Mouse (Mus musculus): Measurements from ENCODE around the gene Skil. TPM values are rescaled to one million over a fixed set of nuclear protein-coding genes. Genes with fewer than 3 reads are reported as not detected.

The Skil gene
- polyA plus RNA-seq (2014; fragmentation: Nextera tagmentation; extraction: Ambion mirVana) = 14.2 and 16.6 TPM in 2 replicates

GRCm38 (mm10) chr3:31094531-31095178, at the start of gene Skil:
TSS of gene Skil (plus strand) at chr3:31095058.
- DNase-seq (ENCODE audit: low spot score) = peak; percentile 96
- peak within 1 kb of the TSS; percentile 74 for H3K4me2 ChIP-seq
- peaks cover 25% of the 10 kb centered on the region for H3K4me1 ChIP-seq (replicated peaks; ENCODE audit: control insufficient read depth, insufficient read depth, low read length)
- H3K27ac ChIP-seq (ENCODE audit: low read depth, low read length) = peak within 1 kb of the TSS; percentile 98
- H3K27me3 ChIP-seq (replicated peaks; ENCODE audit: control insufficient read depth, insufficient read depth, low read length) = no peaks in the 10 kb centered on the region
- under 1% methylated on average over 75 of the region's 109 CpGs for WGBS
- H3K4me3 ChIP-seq (ENCODE audit: low read depth, low read length) = peak within 1 kb of the TSS; percentile 92
- peak within 1 kb of the TSS; percentile 92 for H3K9ac ChIP-seq (ENCODE audit: low read depth, low read length)
- no peaks in the 10 kb centered on the region for H3K36me3 ChIP-seq (ENCODE audit: control insufficient read depth, insufficient read depth, low read length)
- peak; percentile 93 for ATAC-seq (replicated peaks; ENCODE audit: low FRiP score)
- no peaks in the 10 kb centered on the region for H3K9me3 ChIP-seq (ENCODE audit: control insufficient read depth, low read length)

DNA sequence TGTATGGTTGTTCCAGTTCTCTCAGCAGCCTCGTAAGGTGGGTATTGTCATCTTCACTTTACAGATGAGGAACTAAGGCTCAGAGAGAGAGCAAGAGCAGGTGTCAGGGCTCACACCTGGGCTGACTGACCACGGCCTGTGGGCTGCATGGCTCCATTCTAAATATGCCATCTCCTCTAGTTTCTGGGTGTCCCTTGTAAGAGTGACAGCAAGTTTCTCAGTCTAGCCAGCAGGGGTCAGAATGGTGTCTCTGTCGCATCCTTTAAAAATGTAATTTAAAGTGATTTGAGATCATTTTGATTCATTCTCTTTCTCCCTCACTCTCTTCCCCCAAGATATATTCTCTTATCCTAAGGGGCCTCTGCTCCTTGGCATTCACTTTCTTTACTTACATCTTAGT, 47.6 kb upstream of the Skil start:
- no peaks in the 10 kb centered on the region for H3K27me3 ChIP-seq (replicated peaks; ENCODE audit: control insufficient read depth, insufficient read depth, low read length)
- no peak for ATAC-seq (replicated peaks; ENCODE audit: low FRiP score)
- no peaks in the 10 kb centered on the region for H3K4me1 ChIP-seq (replicated peaks; ENCODE audit: control insufficient read depth, insufficient read depth, low read length)
- no peak overlapping the region for H3K4me2 ChIP-seq
- WGBS = 75% methylated on average over 3 of the region's 3 CpGs
- no peak for DNase-seq (ENCODE audit: low spot score)
- H3K9me3 ChIP-seq (ENCODE audit: control insufficient read depth, low read length) = no peaks in the 10 kb centered on the region
- H3K27ac ChIP-seq (ENCODE audit: low read depth, low read length) = no peak overlapping the region
- peaks cover 3% of the 10 kb centered on the region; the same call in 1 of the 2 replicates for H3K36me3 ChIP-seq (ENCODE audit: control insufficient read depth, insufficient read depth, low read length)
- no peak overlapping the region for H3K4me3 ChIP-seq (ENCODE audit: low read depth, low read length)
- H3K9ac ChIP-seq (ENCODE audit: low read depth, low read length) = no peak overlapping the region

DNA sequence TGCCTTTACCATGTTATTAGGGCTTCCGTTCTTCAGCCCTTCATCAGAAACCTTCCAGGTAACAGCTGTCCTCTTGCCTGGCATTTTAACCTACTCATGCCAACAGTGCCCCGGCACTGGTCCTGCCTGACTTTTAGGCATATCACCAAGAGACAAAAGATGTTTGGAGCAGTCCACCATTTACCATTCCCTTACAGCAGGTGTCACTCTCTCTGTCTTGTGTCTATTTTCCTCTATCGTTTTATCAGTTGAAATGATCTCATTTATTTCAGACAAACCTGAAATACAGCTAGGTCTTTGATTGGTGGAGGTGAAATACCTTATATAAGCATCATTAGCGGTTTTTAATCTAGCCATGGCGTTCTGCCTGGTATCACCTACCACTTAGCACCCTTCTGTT, 45.8 kb upstream of the Skil start:
- no peak overlapping the region for H3K27ac ChIP-seq (ENCODE audit: low read depth, low read length)
- H3K27me3 ChIP-seq (replicated peaks; ENCODE audit: control insufficient read depth, insufficient read depth, low read length) = no peaks in the 10 kb centered on the region
- WGBS = 83% methylated on average over 5 of the region's 5 CpGs
- no peak overlapping the region for H3K9ac ChIP-seq (ENCODE audit: low read depth, low read length)
- DNase-seq (ENCODE audit: low spot score) (no peak), ATAC-seq (replicated peaks; ENCODE audit: low FRiP score) (no peak)
- peaks cover 3% of the 10 kb centered on the region; the same call in 1 of the 2 replicates for H3K36me3 ChIP-seq (ENCODE audit: control insufficient read depth, insufficient read depth, low read length)
- no peaks in the 10 kb centered on the region for H3K9me3 ChIP-seq (ENCODE audit: control insufficient read depth, low read length)
- no peaks in the 10 kb centered on the region for H3K4me1 ChIP-seq (replicated peaks; ENCODE audit: control insufficient read depth, insufficient read depth, low read length)
- H3K4me2 ChIP-seq = no peak overlapping the region
- H3K4me3 ChIP-seq (ENCODE audit: low read depth, low read length) = no peak overlapping the region

DNA sequence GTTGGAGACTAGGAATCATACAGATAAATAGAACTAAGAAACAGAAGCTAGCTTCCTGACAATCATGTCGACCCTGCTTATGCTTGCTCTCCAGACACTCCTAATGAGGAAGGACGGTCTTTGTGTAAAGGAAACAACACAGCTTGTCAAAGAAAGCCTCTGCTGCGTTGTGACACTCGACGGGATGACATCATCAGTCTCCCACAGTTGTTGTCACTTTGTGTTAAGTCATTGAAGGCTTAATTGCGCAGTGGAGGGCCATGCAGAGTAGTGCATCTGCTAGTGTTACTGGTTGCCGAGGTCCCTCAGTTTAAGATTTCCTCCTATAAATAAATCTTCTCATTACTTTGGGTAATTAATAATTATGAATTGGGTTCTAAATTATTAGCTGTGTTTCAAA, 44.5 kb upstream of the Skil start:
- Histone ChIP-seq H3K36me3 (ENCODE audit: control insufficient read depth, insufficient read depth, low read length) (peaks cover 3% of the 10 kb centered on the region; the same call in 1 of the 2 replicates), H3K4me3 (ENCODE audit: low read depth, low read length) (no peak overlapping the region), H3K9ac (ENCODE audit: low read depth, low read length) (no peak overlapping the region), H3K27ac (ENCODE audit: low read depth, low read length) (no peak overlapping the region), H3K27me3 (replicated peaks; ENCODE audit: control insufficient read depth, insufficient read depth, low read length) (no peaks in the 10 kb centered on the region), H3K4me1 (replicated peaks; ENCODE audit: control insufficient read depth, insufficient read depth, low read length) (no peaks in the 10 kb centered on the region), H3K4me2 (no peak overlapping the region), H3K9me3 (ENCODE audit: control insufficient read depth, low read length) (no peaks in the 10 kb centered on the region)
- 73% methylated on average over 7 of the region's 7 CpGs for WGBS
- DNase-seq (ENCODE audit: low spot score) (no peak), ATAC-seq (replicated peaks; ENCODE audit: low FRiP score) (no peak)

DNA sequence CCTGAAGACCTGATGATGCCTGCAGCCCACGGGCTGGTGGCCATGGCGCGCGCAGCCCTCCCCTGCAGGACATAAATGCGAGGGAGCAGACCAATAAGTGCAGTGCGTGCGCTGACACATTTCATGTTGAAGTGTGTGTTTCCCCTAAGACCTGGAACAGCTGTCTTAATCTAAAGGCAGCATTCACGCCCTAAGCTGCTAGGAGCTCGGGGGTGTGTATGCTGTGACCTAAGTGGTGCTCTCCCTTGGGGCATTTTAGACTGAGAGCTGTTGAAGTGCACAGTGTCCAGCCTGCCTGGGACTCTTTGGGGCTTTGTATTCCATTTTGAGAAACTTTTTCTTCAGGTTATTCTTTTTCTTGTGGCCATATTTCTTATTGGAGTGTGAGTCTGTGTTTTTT, 43.1 kb upstream of the Skil start:
- DNase-seq (ENCODE audit: low spot score) = no peak
- WGBS = 85% methylated on average over 9 of the region's 9 CpGs
- H3K36me3 ChIP-seq (ENCODE audit: control insufficient read depth, insufficient read depth, low read length) = peaks cover 3% of the 10 kb centered on the region; the same call in 1 of the 2 replicates
- H3K9ac ChIP-seq (ENCODE audit: low read depth, low read length) = no peak overlapping the region
- H3K9me3 ChIP-seq (ENCODE audit: control insufficient read depth, low read length) = no peaks in the 10 kb centered on the region
- H3K4me2 ChIP-seq = no peak overlapping the region
- no peaks in the 10 kb centered on the region for H3K27me3 ChIP-seq (replicated peaks; ENCODE audit: control insufficient read depth, insufficient read depth, low read length)
- H3K4me1 ChIP-seq (replicated peaks; ENCODE audit: control insufficient read depth, insufficient read depth, low read length) = no peaks in the 10 kb centered on the region
- no peak for ATAC-seq (replicated peaks; ENCODE audit: low FRiP score)
- no peak overlapping the region for H3K27ac ChIP-seq (ENCODE audit: low read depth, low read length)
- H3K4me3 ChIP-seq (ENCODE audit: low read depth, low read length) = no peak overlapping the region

- Histone ChIP-seq H3K4me1 (replicated peaks; ENCODE audit: control insufficient read depth, insufficient read depth, low read length) (no peaks in the 10 kb centered on the region), H3K4me2 (no peak overlapping the region), H3K27me3 (replicated peaks; ENCODE audit: control insufficient read depth, insufficient read depth, low read length) (no peaks in the 10 kb centered on the region), H3K36me3 (ENCODE audit: control insufficient read depth, insufficient read depth, low read length) (peaks cover 3% of the 10 kb centered on the region; the same call in 1 of the 2 replicates), H3K4me3 (ENCODE audit: low read depth, low read length) (no peak overlapping the region), H3K9me3 (ENCODE audit: control insufficient read depth, low read length) (no peaks in the 10 kb centered on the region), H3K9ac (ENCODE audit: low read depth, low read length) (no peak overlapping the region), H3K27ac (ENCODE audit: low read depth, low read length) (no peak overlapping the region)
- WGBS = 93% methylated on average over 9 of the region's 9 CpGs
- no peak for DNase-seq (ENCODE audit: low spot score)
- ATAC-seq (replicated peaks; ENCODE audit: low FRiP score) = no peak
Measured at GRCm38 (mm10) chr3:31053191-31053590, 41.7 kb upstream of the Skil start.

- no peaks in the 10 kb centered on the region for H3K4me1 ChIP-seq (replicated peaks; ENCODE audit: control insufficient read depth, insufficient read depth, low read length)
- no peak overlapping the region for H3K27ac ChIP-seq (ENCODE audit: low read depth, low read length)
- DNase-seq (ENCODE audit: low spot score) = no peak
- no peaks in the 10 kb centered on the region for H3K27me3 ChIP-seq (replicated peaks; ENCODE audit: control insufficient read depth, insufficient read depth, low read length)
- no peak overlapping the region for H3K4me3 ChIP-seq (ENCODE audit: low read depth, low read length)
- ATAC-seq (replicated peaks; ENCODE audit: low FRiP score) = no peak
- WGBS = 86% methylated on average over 8 of the region's 8 CpGs
- H3K4me2 ChIP-seq = no peak overlapping the region
- no peak overlapping the region for H3K9ac ChIP-seq (ENCODE audit: low read depth, low read length)
- H3K9me3 ChIP-seq (ENCODE audit: control insufficient read depth, low read length) = no peaks in the 10 kb centered on the region
- H3K36me3 ChIP-seq (ENCODE audit: control insufficient read depth, insufficient read depth, low read length) = peaks cover 3% of the 10 kb centered on the region; the same call in 1 of the 2 replicates
Measured at GRCm38 (mm10) chr3:31054888-31055287, 40.0 kb upstream of the Skil start.

DNA sequence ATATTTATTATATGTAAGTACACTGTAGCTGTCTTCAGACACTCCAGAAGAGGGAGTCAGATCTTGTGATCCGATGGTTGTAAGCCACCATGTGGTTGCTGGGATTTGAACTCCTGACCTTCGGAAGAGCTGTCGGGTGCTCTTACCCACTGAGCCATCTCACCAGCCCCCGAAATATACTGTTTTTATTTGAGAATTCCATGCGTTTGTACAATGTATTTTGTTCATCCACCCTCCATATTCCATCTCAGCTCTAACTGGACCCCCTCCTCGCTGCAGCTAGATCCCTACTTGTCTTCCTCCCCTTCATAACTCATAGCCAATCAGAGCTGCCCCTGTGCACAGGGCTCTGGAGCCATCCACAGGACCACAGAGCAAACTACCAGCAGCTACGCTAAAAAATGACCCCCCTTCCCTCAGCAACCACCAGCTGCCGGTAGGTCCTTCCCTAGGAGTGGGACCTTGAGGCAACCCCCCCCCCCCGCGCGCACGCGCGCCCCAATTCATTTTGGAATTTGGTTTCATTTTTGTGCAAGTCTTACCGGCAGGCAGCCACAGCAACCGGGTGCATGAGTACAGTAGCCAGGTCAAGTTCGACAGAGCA, 38.7 kb upstream of the Skil start:
- DNase-seq (ENCODE audit: low spot score) (peak; percentile 70), ATAC-seq (replicated peaks; ENCODE audit: low FRiP score) (peak; percentile 48)
- Histone ChIP-seq H3K9me3 (ENCODE audit: control insufficient read depth, low read length) (no peaks in the 10 kb centered on the region), H3K4me2 (peak overlapping the region; percentile 69), H3K9ac (ENCODE audit: low read depth, low read length) (peak overlapping the region; percentile 71), H3K27me3 (replicated peaks; ENCODE audit: control insufficient read depth, insufficient read depth, low read length) (no peaks in the 10 kb centered on the region), H3K4me1 (replicated peaks; ENCODE audit: control insufficient read depth, insufficient read depth, low read length) (no peaks in the 10 kb centered on the region; the same call in 1 of the 2 replicates), H3K27ac (ENCODE audit: low read depth, low read length) (0 out of 2 replicates have a peak overlapping the region, but pooled peaks have one; percentile 88), H3K36me3 (ENCODE audit: control insufficient read depth, insufficient read depth, low read length) (no peaks in the 10 kb centered on the region), H3K4me3 (ENCODE audit: low read depth, low read length) (peak overlapping the region; percentile 63)
- WGBS = 20% methylated on average over 17 of the region's 17 CpGs
